Mouse (Mus musculus) thymus, postnatal 36 days (tissue): ENCODE measurements around the gene Tmprss12.
"Not testable (repeated sequence)": the region's sequence is repeated elsewhere in the genome, so short reads cannot be mapped to it uniquely, and the experiment has no call there.

ENCODE experiments used
- DNase-seq, 2 experiments: peaks; one replicate each; pipeline ENCODE4 v3.0.0; 2022; ENCODE audit warnings: mixed read lengths in 2 of 2

Tmprss12 gene

DNA sequence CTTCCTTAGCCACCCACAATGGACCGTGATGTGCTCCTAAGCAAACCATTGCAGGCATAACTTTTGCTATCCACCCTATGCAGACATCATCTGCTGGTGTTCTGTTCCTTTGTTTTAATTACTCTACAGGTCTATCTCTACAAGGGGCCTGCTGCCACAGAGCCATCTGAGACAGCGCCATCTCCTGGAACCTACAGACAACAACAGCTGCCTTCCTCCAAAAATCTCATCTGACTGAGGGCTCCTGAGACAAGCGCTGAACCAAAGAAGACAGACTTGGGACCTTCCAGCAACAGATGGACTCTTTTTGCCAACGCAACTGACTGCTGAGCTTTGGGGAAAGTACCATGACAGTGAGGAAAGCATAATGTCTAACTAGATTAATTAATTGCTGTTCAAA is 47.5 kb downstream of the Tmprss12 start:
- not testable (repeated sequence) for DNase-seq

GRCm38 (mm10) chr15:100329336-100329735 is 48.7 kb downstream of the Tmprss12 start:
- DNase-seq = not testable (repeated sequence)

DNA sequence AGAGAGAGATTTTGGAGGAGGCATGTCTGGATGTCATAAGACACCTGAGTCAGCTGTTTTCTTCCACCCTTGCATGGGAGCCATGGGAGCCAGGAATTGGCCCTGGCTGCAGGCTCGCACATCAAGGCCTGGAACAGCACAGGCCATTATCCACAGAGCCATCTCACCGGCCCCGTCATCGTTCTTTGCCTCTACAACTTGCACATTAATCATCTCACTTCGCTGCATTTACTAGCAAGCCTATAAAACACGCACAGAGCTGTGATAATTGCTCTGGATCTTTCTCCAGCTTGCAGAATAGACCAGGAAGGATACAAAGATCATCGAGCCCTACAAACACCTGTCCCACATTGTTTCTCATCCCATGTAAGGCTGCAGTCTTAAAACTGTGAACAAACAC is 50.1 kb downstream of the Tmprss12 start:
- no peak for DNase-seq

DNA sequence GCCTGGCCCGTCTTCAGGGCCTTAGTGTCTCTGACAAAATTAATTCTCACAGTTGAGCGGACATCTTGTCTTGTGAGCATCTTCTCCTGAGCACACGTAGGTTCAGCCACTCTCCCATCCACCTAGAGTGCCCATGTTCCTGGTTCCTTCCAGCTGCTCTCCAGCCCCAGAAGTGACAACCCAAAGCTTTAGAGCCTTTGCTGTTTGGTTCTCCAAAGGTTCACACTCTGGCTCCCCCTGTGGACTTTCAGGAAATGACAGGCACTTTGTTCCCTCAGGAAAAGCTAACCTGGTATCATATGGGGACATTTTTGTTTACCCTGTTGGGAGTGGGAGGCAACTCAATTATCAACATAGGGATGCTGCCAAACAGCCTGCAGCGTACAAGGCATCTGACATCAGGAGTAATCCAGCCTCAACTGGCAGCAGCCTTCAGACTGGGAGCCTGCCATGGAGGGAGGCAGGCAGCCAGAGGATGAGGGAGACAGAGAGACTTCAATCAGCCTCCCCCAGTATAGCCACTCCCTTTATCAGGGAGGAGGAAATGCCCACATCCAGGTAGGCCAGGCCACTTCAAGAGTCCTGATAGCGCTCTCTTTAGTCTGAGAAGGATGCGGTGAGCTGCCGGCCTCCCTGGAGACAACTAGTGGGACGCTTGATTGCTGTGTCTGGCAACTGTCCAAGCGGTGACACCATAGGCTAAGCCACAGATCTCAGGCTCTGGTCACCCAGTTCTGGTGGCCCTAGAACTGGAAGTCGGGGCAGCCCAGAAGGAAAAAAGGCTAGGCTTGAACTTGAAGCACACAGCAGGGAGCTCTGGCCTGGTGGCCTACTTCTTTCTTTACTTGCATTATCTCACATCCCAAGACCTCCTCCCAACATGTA is 51.7 kb downstream of the Tmprss12 start:
- not testable (repeated sequence) for DNase-seq

DNA sequence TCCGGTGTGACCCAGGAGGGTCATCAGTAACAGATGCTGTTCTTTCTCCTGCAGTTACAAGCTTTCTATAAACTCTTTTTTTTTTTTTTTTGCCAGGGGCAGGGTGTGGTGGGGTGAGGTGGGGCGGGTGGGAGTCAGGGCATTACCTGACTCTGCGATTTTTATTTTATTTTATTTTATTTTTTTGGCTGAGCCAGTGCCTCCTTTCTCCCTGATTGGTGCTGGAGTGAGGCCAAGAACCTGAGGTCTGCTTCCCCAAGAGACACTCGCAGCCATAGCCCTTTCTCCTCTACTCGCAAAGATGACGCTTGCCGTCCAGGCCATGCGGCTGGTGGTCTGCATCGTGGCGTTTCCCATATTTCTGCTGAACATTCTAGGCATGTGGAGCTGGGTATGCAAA is 54.0 kb downstream of the Tmprss12 start, which contains the start of gene Mettl7a3:
Gene Mettl7a3 (plus strand): TSS at position 301 of the 400 bp plus-strand sequence.
- no peak for DNase-seq

GRCm38 (mm10) chr15:100337328-100337727 is 56.7 kb downstream of the Tmprss12 start:
- not testable (repeated sequence) for DNase-seq

DNA sequence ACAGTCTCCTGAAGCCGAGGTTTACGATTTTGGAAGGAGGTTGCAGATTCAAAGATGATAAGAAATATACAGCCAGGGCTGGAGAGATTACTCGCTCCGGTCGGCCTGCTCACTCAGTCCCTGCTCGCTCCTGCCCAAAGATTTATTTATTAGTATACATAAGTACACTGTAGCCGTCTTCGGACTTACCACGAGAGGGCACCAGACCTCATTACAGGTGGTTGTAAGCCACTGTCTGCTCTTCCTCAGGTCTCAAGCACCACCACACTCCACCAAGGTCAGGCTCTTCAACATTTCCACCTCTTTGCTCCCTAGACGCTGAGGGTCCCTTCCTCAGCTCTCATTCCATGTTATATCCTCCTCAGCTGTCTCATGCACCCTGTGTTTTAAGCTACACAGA is 57.2 kb downstream of the Tmprss12 start:
- peak; percentile 64 to 65 for DNase-seq

DNA sequence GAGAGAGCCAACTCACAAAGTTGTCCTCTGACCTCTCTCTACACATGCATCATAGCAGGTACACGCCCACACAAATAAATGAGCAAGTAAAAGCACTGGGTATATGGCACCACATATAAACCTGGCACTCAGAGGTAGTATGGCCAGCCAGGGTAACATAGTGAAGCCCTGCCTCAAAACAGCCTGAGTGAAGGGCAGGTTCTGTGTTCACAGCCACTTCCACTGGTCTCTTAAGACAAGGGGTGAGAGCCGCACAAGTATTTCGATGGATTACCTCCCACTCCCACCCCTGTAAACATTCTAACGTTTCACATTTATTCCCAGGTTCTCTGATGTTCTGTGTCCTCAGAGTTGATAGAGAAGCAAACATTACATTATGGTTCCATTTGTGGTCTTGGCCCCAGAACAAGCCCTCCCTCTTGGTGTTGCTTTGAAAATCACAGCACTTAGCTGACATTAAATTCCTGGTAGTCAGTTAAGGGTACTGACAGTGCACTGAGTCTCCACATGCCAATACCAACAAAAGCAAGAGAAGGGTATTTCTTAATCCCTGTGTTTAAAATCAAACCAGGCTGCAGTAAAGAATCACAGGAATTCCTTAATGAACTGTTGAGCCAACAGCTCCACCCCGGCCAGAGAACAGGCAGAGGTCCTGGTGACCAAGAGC is 60.8 kb downstream of the Tmprss12 start:
- DNase-seq = not testable (repeated sequence)
